8 mouse cellular contexts compared by ENCODE assay signal in genomic region chr6:86669240-86669727, GRCm38 (mm10). TPM values are rescaled to one million over a fixed set of nuclear protein-coding genes. Genes with fewer than 3 reads are reported as not detected.
DNase-seq lines count a peak whose midpoint lies in the region; ATAC-seq and TF ChIP-seq lines count a peak whose summit lies in the region.

No protein-coding gene starts in this region.

- H3K36me3 ChIP-seq in ES-Bruce4 (ENCODE audit: control insufficient read depth, insufficient read depth, low read length, poor library complexity, severe bottlenecking): 0 out of 2 replicates have a peak, but pooled peaks cover 2% of the 10 kb centered on the region
- peaks cover 40% of the 10 kb centered on the region for H3K36me3 ChIP-seq in forebrain, embryonic 13.5 days (ENCODE audit: poor library complexity, severe bottlenecking)
- H3K36me3 ChIP-seq in liver, postnatal 0 days (replicated peaks; ENCODE audit: insufficient read depth, low read length): peaks cover 57% of the 10 kb centered on the region
- H3K36me3 ChIP-seq in neural tube, embryonic 14.5 days (ENCODE audit: control insufficient read depth, insufficient read depth, low read length): peaks cover 8% of the 10 kb centered on the region

- intact Hi-C loops in heart, postnatal 10 days (cut with DNase I): loop anchor here (5.0 kb wide), 1 partner anchor 72 kb away; no protein-coding TSS in a partner anchor

- TF ChIP-seq POLR2A in ES-Bruce4 (IDR thresholded peaks at IDR 0.05; ENCODE audit: insufficient read depth, low read length): no peak

- H3K9ac ChIP-seq in ES-Bruce4 (ENCODE audit: low read depth, poor library complexity, severe bottlenecking): no peak overlapping the region
- H3K9ac ChIP-seq in forebrain, embryonic 13.5 days: peak overlapping the region; percentile 40
- peak overlapping the region; percentile 86 for H3K9ac ChIP-seq in liver, postnatal 0 days (replicated peaks)
- peak overlapping the region; percentile 81 for H3K9ac ChIP-seq in neural tube, embryonic 14.5 days (replicated peaks; ENCODE audit: low read depth, low read length)

- no peaks in the 10 kb centered on the region for H3K4me1 ChIP-seq in ES-Bruce4 (ENCODE audit: control insufficient read depth, insufficient read depth, low read length)
- H3K4me1 ChIP-seq in forebrain, embryonic 13.5 days: peaks cover 28% of the 10 kb centered on the region
- H3K4me1 ChIP-seq in liver, postnatal 0 days (ENCODE audit: insufficient read depth): peaks cover 32% of the 10 kb centered on the region
- peaks cover 18% of the 10 kb centered on the region for H3K4me1 ChIP-seq in neural tube, embryonic 14.5 days (ENCODE audit: control insufficient read depth, insufficient read depth, low read length)

- H3K4me3 ChIP-seq in ES-Bruce4 (ENCODE audit: low read depth, low read length): peak overlapping the region; percentile 31
- peak overlapping the region; percentile 90 for H3K4me3 ChIP-seq in forebrain, embryonic 13.5 days
- H3K4me3 ChIP-seq in liver, postnatal 0 days (ENCODE audit: low read depth, low read length): peak overlapping the region; percentile 89
- peak overlapping the region; percentile 84 for H3K4me3 ChIP-seq in neural tube, embryonic 14.5 days (ENCODE audit: low read depth, low read length)

- H3K9me3 ChIP-seq in ES-Bruce4 (replicated peaks; ENCODE audit: control insufficient read depth, insufficient read depth, low read length, poor library complexity, severe bottlenecking): no peaks in the 10 kb centered on the region
- H3K9me3 ChIP-seq in forebrain, embryonic 13.5 days (replicated peaks): no peaks in the 10 kb centered on the region
- no peaks in the 10 kb centered on the region for H3K9me3 ChIP-seq in liver, postnatal 0 days (ENCODE audit: low read length)
- H3K9me3 ChIP-seq in neural tube, embryonic 14.5 days (ENCODE audit: control insufficient read depth, low read length): no peaks in the 10 kb centered on the region

- ATAC-seq in cerebellum, adult (ENCODE audit: insufficient number of reproducible peaks, low FRiP score, low TSS enrichment): peak; percentile 93
- peak; percentile 100 for ATAC-seq in forebrain, embryonic 13.5 days
- peak; percentile 98 for ATAC-seq in liver, postnatal 0 days
- peak; percentile 100 for ATAC-seq in neural tube, embryonic 14.5 days (ENCODE audit: low read depth)

- 0% methylated on average over 31 of the region's 37 CpGs for WGBS in forebrain, embryonic 13.5 days
- 3% methylated on average over 36 of the region's 37 CpGs for WGBS in large intestine, adult 2 months
- WGBS in liver, postnatal 0 days (ENCODE audit: insufficient replicate concordance): 2% methylated on average over 23 of the region's 37 CpGs
- WGBS in neural tube, embryonic 14.5 days: 2% methylated on average over 37 of the region's 37 CpGs

- TF ChIP-seq CTCF in ES-Bruce4 (IDR thresholded peaks at IDR 0.05; ENCODE audit: low read depth, low read length): no peak
- TF ChIP-seq CTCF in liver, postnatal 0 days (IDR thresholded peaks at IDR 0.05; ENCODE audit: low read depth): no peak

- peak; percentile 100 for DNase-seq in heart, postnatal 10 days
- peak; percentile 97 for DNase-seq in large intestine, adult 2 months (ENCODE audit: low read depth, low spot score)
- peak; percentile 100 for DNase-seq in liver, postnatal 0 days
- peak; percentile 100 for DNase-seq in testis, postnatal 10 days (ENCODE audit: low spot score)

- no peaks in the 10 kb centered on the region for H3K27me3 ChIP-seq in ES-Bruce4 (ENCODE audit: control insufficient read depth, insufficient read depth, low read length, poor library complexity, severe bottlenecking)
- H3K27me3 ChIP-seq in forebrain, embryonic 13.5 days: no peaks in the 10 kb centered on the region
- H3K27me3 ChIP-seq in liver, postnatal 0 days (ENCODE audit: insufficient read depth, low read length): no peaks in the 10 kb centered on the region
- no peaks in the 10 kb centered on the region for H3K27me3 ChIP-seq in neural tube, embryonic 14.5 days (ENCODE audit: control insufficient read depth, insufficient read depth, low read length)

- H3K4me2 ChIP-seq in forebrain, embryonic 13.5 days: peak overlapping the region; percentile 96
- H3K4me2 ChIP-seq in liver, postnatal 0 days (ENCODE audit: low read depth, low read length): peak overlapping the region; percentile 83
- peak overlapping the region; percentile 83 for H3K4me2 ChIP-seq in neural tube, embryonic 14.5 days (ENCODE audit: low read depth, low read length)

- no peak overlapping the region for H3K27ac ChIP-seq in ES-Bruce4 (ENCODE audit: insufficient read depth, low read length)
- H3K27ac ChIP-seq in forebrain, embryonic 13.5 days: peak overlapping the region; percentile 2; the same call in 1 of the 2 replicates
- H3K27ac ChIP-seq in liver, postnatal 0 days (ENCODE audit: low read depth): peak overlapping the region; percentile 94
- peak overlapping the region; percentile 76 for H3K27ac ChIP-seq in neural tube, embryonic 14.5 days (ENCODE audit: low read depth, low read length)

- TF ChIP-seq EP300 in ES-Bruce4 (IDR thresholded peaks at IDR 0.05; ENCODE audit: insufficient read depth, low read depth, low read length): no peak
- peak; percentile 70; the same call in 1 of the 2 replicates for TF ChIP-seq EP300 in liver, postnatal 0 days (IDR thresholded peaks at IDR 0.05; ENCODE audit: low read depth)

RNA-seq across cellular contexts. Expression of gene Mxd1, which starts 0.3 kb away (rescaled TPM):
- polyA plus RNA-seq in ES-Bruce4 (2011; ENCODE audit: insufficient read depth, insufficient read length, low read depth, missing spikeins): 3.4 and 3.8 TPM in 2 replicates
- polyA plus RNA-seq in forebrain, embryonic 13.5 days (2015; fragmentation: Nextera tagmentation; extraction: Ambion mirVana): 19.5 and 21.3 TPM in 2 replicates
- 1 to 10 TPM; 5.7 to 7.3 TPM for total RNA-seq in heart, postnatal 10 days (2021)
- polyA plus RNA-seq in large intestine, adult 2 months (2012; rRNA removed): 123 and 224 TPM in 2 replicates
- 19.1 and 22.0 TPM in 2 replicates for polyA plus RNA-seq in liver, postnatal 0 days (2015; fragmentation: Nextera tagmentation; extraction: Ambion mirVana)
- polyA plus RNA-seq in neural tube, embryonic 14.5 days (2014; fragmentation: Nextera tagmentation; extraction: Ambion mirVana): 15.4 and 22.8 TPM in 2 replicates

RNA-seq across cellular contexts. Expression of gene Snrnp27, which starts 15.0 kb away (rescaled TPM):
- polyA plus RNA-seq in ES-Bruce4 (2011; ENCODE audit: insufficient read depth, insufficient read length, low read depth, missing spikeins): 83.1 and 93.5 TPM in 2 replicates
- 126 and 145 TPM in 2 replicates for polyA plus RNA-seq in forebrain, embryonic 13.5 days (2015; fragmentation: Nextera tagmentation; extraction: Ambion mirVana)
- 10 to 100 TPM; 45.9 to 47.1 TPM for total RNA-seq in heart, postnatal 10 days (2021)
- polyA plus RNA-seq in large intestine, adult 2 months (2012; rRNA removed): 7.4 and 8.6 TPM in 2 replicates
- polyA plus RNA-seq in liver, postnatal 0 days (2015; fragmentation: Nextera tagmentation; extraction: Ambion mirVana): 40.5 and 41.1 TPM in 2 replicates
- polyA plus RNA-seq in neural tube, embryonic 14.5 days (2014; fragmentation: Nextera tagmentation; extraction: Ambion mirVana): 97.0 and 97.4 TPM in 2 replicates

RNA-seq across cellular contexts. Expression of gene Asprv1, which starts 41.3 kb away (rescaled TPM):
- polyA plus RNA-seq in ES-Bruce4 (2011; ENCODE audit: insufficient read depth, insufficient read length, low read depth, missing spikeins): 0.43 and 0.64 TPM in 2 replicates
- 0.45 and 0.67 TPM in 2 replicates for polyA plus RNA-seq in forebrain, embryonic 13.5 days (2015; fragmentation: Nextera tagmentation; extraction: Ambion mirVana)
- under 1 TPM in 1 of 2 experiments, not detected in 1; 0.22 TPM for total RNA-seq in heart, postnatal 10 days (2021)
- 0.76 and 0.88 TPM in 2 replicates for polyA plus RNA-seq in large intestine, adult 2 months (2012; rRNA removed)
- 7.3 and 8.6 TPM in 2 replicates for polyA plus RNA-seq in liver, postnatal 0 days (2015; fragmentation: Nextera tagmentation; extraction: Ambion mirVana)
- 0.82 and 1.1 TPM in 2 replicates for polyA plus RNA-seq in neural tube, embryonic 14.5 days (2014; fragmentation: Nextera tagmentation; extraction: Ambion mirVana)

Comparison
In these comparisons a context has a peak if more than half of its experiments do, and no peak if none do; other contexts are left out.
1. H3K4me3 ChIP-seq: peak in every context shown above with its lines; median percentile 90 in forebrain, embryonic 13.5 days; 89 in liver, postnatal 0 days; 84 in neural tube, embryonic 14.5 days; 31 in ES-Bruce4.